Comparison of ENCODE assay signal across 1 mouse cellular context in the genomic region with DNA sequence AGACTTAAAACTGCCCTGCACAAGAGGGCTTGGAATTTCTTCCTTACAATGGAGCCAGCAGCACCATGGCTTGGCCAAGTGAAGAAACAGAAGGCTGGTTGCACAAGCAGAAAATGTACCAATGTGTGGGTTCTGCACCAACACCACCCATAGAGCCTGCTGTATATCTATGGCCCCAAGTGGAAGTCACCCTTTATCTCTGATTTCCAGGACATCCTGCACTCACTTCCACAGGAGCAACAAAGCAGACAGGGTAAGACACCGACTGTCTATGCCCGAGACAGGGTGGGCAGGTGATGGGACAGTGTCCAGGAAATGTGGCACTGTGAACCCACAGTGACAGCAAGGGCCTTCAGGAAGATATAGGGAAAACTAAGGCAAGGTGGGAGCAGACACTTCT.
TF ChIP-seq lines count a peak whose summit lies in the region.

No protein-coding gene starts in this region.

TF ChIP-seq in MEL, 35 proteins besides CTCF, POLR2A, EP300 and RAD21:
- TF ChIP-seq TCF12 (IDR thresholded peaks at IDR 0.05; ENCODE audit: low read depth, low read length), result 0 out of 2 replicates have a peak, but pooled peaks have one; percentile 20
